Mouse (Mus musculus) left cerebral cortex, postnatal 14 days (tissue): ENCODE data around the gene Otop3. TPM values are rescaled to one million over a fixed set of nuclear protein-coding genes. Genes with fewer than 3 reads are reported as not detected.

Source experiments
- DNase-seq, 2 experiments: peaks; one replicate each; pipeline ENCODE4 v3.0.0; 2021 to 2022; ENCODE audit warnings: low spot score in 2 of 2, mixed read lengths in 1 of 2
- intact Hi-C: fragments of 180-260 bp; cut with DNase I; formaldehyde crosslinking; loops from one replicate; pipeline ENCODE4 v1.15.1; 2025
- long read RNA-seq, 2 experiments: library from polyadenylated mRNA; stranded (forward); transcript quantifications; one replicate each; pipeline ENCODE4 v2.0.0; 2021
- total RNA-seq, 2 experiments: library from RNA; stranded (reverse); gene quantifications; 2 replicates each; pipeline ENCODE4 v1.2.3; 2021

Gene Otop3
- total RNA-seq, result not detected
- long read RNA-seq, experiment 1, result 0 reads
- long read RNA-seq, experiment 2, result 0 reads

GRCm38 (mm10) chr11:115334531-115334930, at the start of gene Otop3:
Otop3 (plus strand) TSS chr11:115334731.
- intact Hi-C loops, result no loop called here
- no peak for DNase-seq

GRCm38 (mm10) chr11:115285282-115285681, 49.2 kb upstream of the Otop3 start:
- no peak for DNase-seq
- intact Hi-C loops, result no loop called here

GRCm38 (mm10) chr11:115286201-115286993, 48.1 kb upstream of the Otop3 start:
- intact Hi-C loops, result no loop called here
- peak in 1 of 2 experiments; percentile 73 for DNase-seq

- intact Hi-C loops, result no loop called here
- DNase-seq, result no peak
These were observed 47.1 kb upstream of the Otop3 start for GRCm38 (mm10) chr11:115287386-115287785.

- no peak for DNase-seq
- intact Hi-C loops, result no loop called here
These were observed 46.2 kb upstream of the Otop3 start for GRCm38 (mm10) chr11:115288305-115288704.

- intact Hi-C loops, result no loop called here
These were observed 44.6 kb upstream of the Otop3 start for GRCm38 (mm10) chr11:115289885-115290284.

GRCm38 (mm10) chr11:115290314-115290713, 44.2 kb upstream of the Otop3 start:
- intact Hi-C loops, result no loop called here
- no peak for DNase-seq

More at GRCm38 (mm10) chr11:115289885-115290284, 44.6 kb upstream of the Otop3 start:
- DNase-seq, result no peak

- intact Hi-C loops, result no loop called here
- peak in 1 of 2 experiments; percentile 69 for DNase-seq
These were observed 43.6 kb upstream of the Otop3 start for GRCm38 (mm10) chr11:115290919-115291318.

GRCm38 (mm10) chr11:115291503-115291902, 43.0 kb upstream of the Otop3 start:
- intact Hi-C loops, result no loop called here
- DNase-seq, result no peak

GRCm38 (mm10) chr11:115292631-115293375, 41.7 kb upstream of the Otop3 start:
- intact Hi-C loops, result no loop called here

GRCm38 (mm10) chr11:115295939-115296338, 38.6 kb upstream of the Otop3 start:
- intact Hi-C loops, result no loop called here
- DNase-seq, result no peak

More at GRCm38 (mm10) chr11:115292631-115293375, 41.7 kb upstream of the Otop3 start:
- DNase-seq, result no peak

- no peak for DNase-seq
- intact Hi-C loops, result no loop called here
These were observed 37.9 kb upstream of the Otop3 start for GRCm38 (mm10) chr11:115296471-115297210.

GRCm38 (mm10) chr11:115297214-115297826, 37.2 kb upstream of the Otop3 start, which contains the start of gene Fads6:
Fads6 (minus strand) TSS chr11:115297663.
- intact Hi-C loops, result no loop called here
- peak; percentile 68 to 72 for DNase-seq

- no peak for DNase-seq
- intact Hi-C loops, result no loop called here
These were observed 36.4 kb upstream of the Otop3 start for GRCm38 (mm10) chr11:115298160-115298559.

GRCm38 (mm10) chr11:115300745-115301144, 33.8 kb upstream of the Otop3 start:
- intact Hi-C loops, result no loop called here
- no peak for DNase-seq

GRCm38 (mm10) chr11:115301351-115301750, 33.2 kb upstream of the Otop3 start:
- no peak for DNase-seq
- intact Hi-C loops, result no loop called here

- DNase-seq, result no peak
- intact Hi-C loops, result no loop called here
These were observed 31.4 kb upstream of the Otop3 start for GRCm38 (mm10) chr11:115303167-115303566.

- no peak for DNase-seq
- intact Hi-C loops, result no loop called here
These were observed 27.7 kb upstream of the Otop3 start, which contains the start of gene Otop2 for GRCm38 (mm10) chr11:115306863-115307262. Otop2 (plus strand) TSS chr11:115307163.

GRCm38 (mm10) chr11:115308781-115309180, 25.8 kb upstream of the Otop3 start:
- intact Hi-C loops, result no loop called here
- DNase-seq, result no peak
